ENCODE assay signal across 9 mouse cellular contexts in genomic region chr14:3651730-3652129, GRCm38 (mm10). TPM values are rescaled to one million over a fixed set of nuclear protein-coding genes. Genes with fewer than 3 reads are reported as not detected.
DNase-seq lines count a peak whose midpoint lies in the region; ATAC-seq lines count a peak whose summit lies in the region.
"Not testable (repeated sequence)": the region's sequence is repeated elsewhere in the genome, so short reads cannot be mapped to it uniquely, and the experiment has no call there.
"Had no signal": no experiment of that assay in that cellular context is flagged by ENCODE, and none has a peak within 500 bp of the region (broad histone marks: within the 10 kb centered on the region; RNA-seq: fewer than 3 reads in every experiment).

Gm3020 (plus strand) TSS chr14:3652030.

- not testable (repeated sequence) for H3K27me3 ChIP-seq in forebrain, embryonic 14.5 days (replicated peaks; ENCODE audit: control insufficient read depth, insufficient read depth, low read length); forebrain, embryonic 16.5 days (replicated peaks; ENCODE audit: control insufficient read depth, insufficient read depth, low read length); hindbrain, embryonic 13.5 days; hindbrain, embryonic 15.5 days; midbrain, embryonic 14.5 days (ENCODE audit: control insufficient read depth, insufficient read depth, low read length); midbrain, embryonic 16.5 days (ENCODE audit: control insufficient read depth, insufficient read depth, low read depth, low read length); neural tube, embryonic 14.5 days (ENCODE audit: control insufficient read depth, insufficient read depth, low read length)

- H3K4me1 ChIP-seq in forebrain, embryonic 14.5 days (ENCODE audit: control insufficient read depth, insufficient read depth, low read length); forebrain, embryonic 16.5 days (replicated peaks; ENCODE audit: control insufficient read depth, insufficient read depth, low read length); hindbrain, embryonic 13.5 days (replicated peaks); hindbrain, embryonic 15.5 days (replicated peaks); midbrain, embryonic 14.5 days (ENCODE audit: control insufficient read depth, insufficient read depth, low read length); midbrain, embryonic 16.5 days (ENCODE audit: control insufficient read depth, insufficient read depth, low read length); neural tube, embryonic 14.5 days (ENCODE audit: control insufficient read depth, insufficient read depth, low read length): not testable (repeated sequence)

- not testable (repeated sequence) for H3K9ac ChIP-seq in forebrain, embryonic 14.5 days (ENCODE audit: low read length); forebrain, embryonic 16.5 days (replicated peaks; ENCODE audit: low read depth, low read length); hindbrain, embryonic 13.5 days; hindbrain, embryonic 15.5 days; midbrain, embryonic 14.5 days (replicated peaks; ENCODE audit: low read length); midbrain, embryonic 16.5 days (ENCODE audit: low read depth, low read length); neural tube, embryonic 14.5 days (replicated peaks; ENCODE audit: low read depth, low read length)

- not testable (repeated sequence) for H3K27ac ChIP-seq in forebrain, embryonic 14.5 days (ENCODE audit: low read depth, low read length); forebrain, embryonic 16.5 days (ENCODE audit: low read length); hindbrain, embryonic 13.5 days; hindbrain, embryonic 15.5 days (replicated peaks); midbrain, embryonic 14.5 days (replicated peaks; ENCODE audit: low read depth, low read length); midbrain, embryonic 16.5 days (ENCODE audit: low read length); neural tube, embryonic 14.5 days (ENCODE audit: low read depth, low read length)

- H3K4me2 ChIP-seq in forebrain, embryonic 14.5 days (ENCODE audit: low read length); forebrain, embryonic 16.5 days (ENCODE audit: low read length); hindbrain, embryonic 13.5 days; hindbrain, embryonic 15.5 days; midbrain, embryonic 14.5 days (ENCODE audit: low read length); midbrain, embryonic 16.5 days (ENCODE audit: low read length); neural tube, embryonic 14.5 days (ENCODE audit: low read depth, low read length): not testable (repeated sequence)

- not testable (repeated sequence) for H3K36me3 ChIP-seq in forebrain, embryonic 14.5 days (ENCODE audit: control insufficient read depth, insufficient read depth, low read length); forebrain, embryonic 16.5 days (ENCODE audit: control insufficient read depth, insufficient read depth); hindbrain, embryonic 13.5 days; hindbrain, embryonic 15.5 days; midbrain, embryonic 14.5 days (ENCODE audit: control insufficient read depth, insufficient read depth, low read length); midbrain, embryonic 16.5 days (ENCODE audit: control insufficient read depth, insufficient read depth, low read length); neural tube, embryonic 14.5 days (ENCODE audit: control insufficient read depth, insufficient read depth, low read length)

- DNase-seq in forebrain, embryonic 14.5 days (ENCODE audit: low spot score); midbrain, embryonic 14.5 days: not testable (repeated sequence)

- ATAC-seq in forebrain, embryonic 14.5 days; forebrain, embryonic 16.5 days; hindbrain, embryonic 13.5 days (ENCODE audit: low FRiP score); hindbrain, embryonic 15.5 days (ENCODE audit: low FRiP score, low read depth); inflammation-experienced regulatory T-cells, adult 6 months; midbrain, embryonic 14.5 days (ENCODE audit: low FRiP score, low TSS enrichment); midbrain, embryonic 16.5 days; neural tube, embryonic 14.5 days (ENCODE audit: low read depth): not testable (repeated sequence)

- not testable (repeated sequence) for H3K4me3 ChIP-seq in forebrain, embryonic 14.5 days (ENCODE audit: low read depth, low read length); forebrain, embryonic 16.5 days (replicated peaks; ENCODE audit: low read length); hindbrain, embryonic 13.5 days; hindbrain, embryonic 15.5 days; midbrain, embryonic 14.5 days (replicated peaks; ENCODE audit: low read depth, low read length); midbrain, embryonic 16.5 days (ENCODE audit: low read depth, low read length); neural tube, embryonic 14.5 days (ENCODE audit: low read depth, low read length)

- not testable (repeated sequence) for H3K9me3 ChIP-seq in forebrain, embryonic 14.5 days (replicated peaks; ENCODE audit: control insufficient read depth, low read length); forebrain, embryonic 16.5 days (ENCODE audit: control insufficient read depth, low read length); hindbrain, embryonic 13.5 days; hindbrain, embryonic 15.5 days; midbrain, embryonic 14.5 days (ENCODE audit: control insufficient read depth, low read length); midbrain, embryonic 16.5 days (replicated peaks; ENCODE audit: control insufficient read depth, low read length, poor library complexity, severe bottlenecking); neural tube, embryonic 14.5 days (ENCODE audit: control insufficient read depth, low read length)

- no CpG with 5 or more reads among the region's 32 CpGs for WGBS in forebrain, embryonic 14.5 days
- WGBS in forebrain, embryonic 16.5 days = no CpG with 5 or more reads among the region's 32 CpGs
- no CpG with 5 or more reads among the region's 32 CpGs for WGBS in hindbrain, embryonic 13.5 days
- no CpG with 5 or more reads among the region's 32 CpGs for WGBS in hindbrain, embryonic 15.5 days
- WGBS in midbrain, embryonic 14.5 days = no CpG with 5 or more reads among the region's 32 CpGs
- WGBS in midbrain, embryonic 16.5 days = no CpG with 5 or more reads among the region's 32 CpGs
- no CpG with 5 or more reads among the region's 32 CpGs for WGBS in neural tube, embryonic 14.5 days

RNA-seq across cellular contexts. Expression of gene Gm3020, which starts in this region (rescaled TPM):
- polyA plus RNA-seq in forebrain, embryonic 14.5 days (2014; fragmentation: Nextera tagmentation; extraction: Ambion mirVana) = 10.9 and 11.7 TPM in 2 replicates
- 13.9 and 16.4 TPM in 2 replicates for polyA plus RNA-seq in forebrain, embryonic 16.5 days (2015; fragmentation: Nextera tagmentation; extraction: Ambion mirVana)
- 14.3 and 14.5 TPM in 2 replicates for polyA plus RNA-seq in hindbrain, embryonic 13.5 days (2015; fragmentation: Nextera tagmentation; extraction: Ambion mirVana)
- 18.6 and 19.7 TPM in 2 replicates for polyA plus RNA-seq in hindbrain, embryonic 15.5 days (2015; fragmentation: Nextera tagmentation; extraction: Ambion mirVana)
- 10 to 100 TPM in 2 of 3 experiments, 1 to 10 TPM in 1; 5.2 to 21.0 (median 11.1) TPM for polyA plus RNA-seq in inflammation-experienced regulatory T-cells, adult 6 months (2017; shearing (Covaris generic))
- polyA plus RNA-seq in midbrain, embryonic 14.5 days (2014; fragmentation: Nextera tagmentation; extraction: Ambion mirVana) = 16.6 and 23.7 TPM in 2 replicates
- 21.4 and 24.8 TPM in 2 replicates for polyA plus RNA-seq in midbrain, embryonic 16.5 days (2015; fragmentation: Nextera tagmentation; extraction: Ambion mirVana)
- polyA plus RNA-seq in neural tube, embryonic 14.5 days (2014; fragmentation: Nextera tagmentation; extraction: Ambion mirVana) = 21.2 and 26.3 TPM in 2 replicates
- polyA plus RNA-seq: G1E had no signal
